Mouse (Mus musculus) CH12F3 (cell line): Measurements from ENCODE around the gene Cnot4.

Experiments used
- in situ Hi-C: fragments of 300-500 bp; cut with MboI; formaldehyde crosslinking; loops from 2 replicates; pipeline ENCODE4 v1.14.3; 2020; ENCODE audit warnings: low sequenced_read_pairs

The Cnot4 gene

GRCm38 (mm10) chr6:35043127-35043526 lies 90.4 kb downstream of the Cnot4 start:
- in situ Hi-C loops, result no loop called here

GRCm38 (mm10) chr6:35033341-35033740 lies 100.2 kb downstream of the Cnot4 start:
- in situ Hi-C loops, result no loop called here

- in situ Hi-C loops, result no loop called here
These were observed 100.8 kb downstream of the Cnot4 start for GRCm38 (mm10) chr6:35032704-35033103.

- in situ Hi-C loops, result no loop called here
These were observed 102.7 kb downstream of the Cnot4 start for GRCm38 (mm10) chr6:35030811-35031210.

GRCm38 (mm10) chr6:35030226-35030625 lies 103.3 kb downstream of the Cnot4 start:
- in situ Hi-C loops, result no loop called here

GRCm38 (mm10) chr6:35028023-35028422 lies 105.5 kb downstream of the Cnot4 start:
- in situ Hi-C loops, result no loop called here

- in situ Hi-C loops, result no loop called here
These were observed 106.3 kb downstream of the Cnot4 start for GRCm38 (mm10) chr6:35027257-35027656.

GRCm38 (mm10) chr6:35016624-35017023 lies 116.9 kb downstream of the Cnot4 start:
- in situ Hi-C loops, result no loop called here

- in situ Hi-C loops, result no loop called here
These were observed 121.6 kb downstream of the Cnot4 start for GRCm38 (mm10) chr6:35011953-35012352.

GRCm38 (mm10) chr6:35010705-35011104 lies 122.8 kb downstream of the Cnot4 start:
- in situ Hi-C loops, result no loop called here

GRCm38 (mm10) chr6:35002261-35002669 lies 131.3 kb downstream of the Cnot4 start:
- in situ Hi-C loops, result no loop called here

- in situ Hi-C loops, result no loop called here
These were observed 134.4 kb downstream of the Cnot4 start for GRCm38 (mm10) chr6:34999101-34999500.

GRCm38 (mm10) chr6:34996496-34996895 lies 137.0 kb downstream of the Cnot4 start:
- in situ Hi-C loops, result no loop called here

- in situ Hi-C loops, result no loop called here
These were observed 138.3 kb downstream of the Cnot4 start for GRCm38 (mm10) chr6:34995265-34995681.

- in situ Hi-C loops, result no loop called here
These were observed 138.8 kb downstream of the Cnot4 start for GRCm38 (mm10) chr6:34994692-34995091.

GRCm38 (mm10) chr6:34989263-34989662 lies 144.3 kb downstream of the Cnot4 start:
- in situ Hi-C loops, result no loop called here

- in situ Hi-C loops, result no loop called here
These were observed 145.3 kb downstream of the Cnot4 start, which contains the start of gene Slc23a4 for GRCm38 (mm10) chr6:34988081-34988761. Slc23a4 (minus strand) TSS chr6:34988404.

GRCm38 (mm10) chr6:34987085-34987645 lies 146.4 kb downstream of the Cnot4 start:
- in situ Hi-C loops, result no loop called here

GRCm38 (mm10) chr6:34980661-34981060 lies 152.9 kb downstream of the Cnot4 start:
- in situ Hi-C loops, result no loop called here

GRCm38 (mm10) chr6:34979291-34979690 lies 154.2 kb downstream of the Cnot4 start:
- in situ Hi-C loops, result no loop called here
